Mouse (Mus musculus) cerebellum, adult (tissue): ENCODE data around the gene Tmem248.

Experiments
- ATAC-seq: cut with Nextera tagmentation; 2 replicates; pipeline ENCODE4 v1.9.2; 2017; ENCODE audit warnings: mild to moderate bottlenecking, moderate library complexity, mixed read lengths; ENCODE audit not compliant: insufficient number of reproducible peaks, low FRiP score, low TSS enrichment

Tmem248 gene

GRCm38 (mm10) chr5:130200233-130201029 lies 16.4 kb upstream of the Tmem248 start:
- ATAC-seq, result no peak

- ATAC-seq, result no peak
Measured at GRCm38 (mm10) chr5:130203948-130204347, 12.9 kb upstream of the Tmem248 start.

GRCm38 (mm10) chr5:130204560-130204959 lies 12.3 kb upstream of the Tmem248 start:
- ATAC-seq, result no peak

GRCm38 (mm10) chr5:130205441-130206023 lies 11.3 kb upstream of the Tmem248 start:
- ATAC-seq, result no peak

GRCm38 (mm10) chr5:130207299-130207698 lies 9.6 kb upstream of the Tmem248 start:
- ATAC-seq, result no peak

- no peak for ATAC-seq
Measured at GRCm38 (mm10) chr5:130212956-130213355, 3.9 kb upstream of the Tmem248 start.

GRCm38 (mm10) chr5:130217406-130217805 lies 525 bp downstream of the Tmem248 start:
- no peak for ATAC-seq

GRCm38 (mm10) chr5:130218336-130218735 lies 1.5 kb downstream of the Tmem248 start:
- ATAC-seq, result no peak

- ATAC-seq, result no peak
Measured at GRCm38 (mm10) chr5:130221316-130221715, 4.4 kb downstream of the Tmem248 start.

- ATAC-seq, result 0 out of 2 replicates have a peak, but pooled peaks have one; percentile 10
Measured at GRCm38 (mm10) chr5:130221760-130222145, 4.9 kb downstream of the Tmem248 start.

- ATAC-seq, result peak; percentile 71
Measured at GRCm38 (mm10) chr5:130222146-130223004, 5.5 kb downstream of the Tmem248 start.

GRCm38 (mm10) chr5:130226790-130227189 lies 9.9 kb downstream of the Tmem248 start:
- no peak for ATAC-seq

GRCm38 (mm10) chr5:130228120-130228519 lies 11.2 kb downstream of the Tmem248 start:
- no peak for ATAC-seq

GRCm38 (mm10) chr5:130236302-130236701 lies 19.4 kb downstream of the Tmem248 start:
- no peak for ATAC-seq

GRCm38 (mm10) chr5:130239236-130239635 lies 22.4 kb downstream of the Tmem248 start:
- no peak for ATAC-seq

- ATAC-seq, result no peak
Measured at GRCm38 (mm10) chr5:130239856-130240255, 23.0 kb downstream of the Tmem248 start.

GRCm38 (mm10) chr5:130241426-130241825 lies 24.5 kb downstream of the Tmem248 start:
- ATAC-seq, result no peak

GRCm38 (mm10) chr5:130247823-130248222 lies 30.9 kb downstream of the Tmem248 start:
- ATAC-seq, result no peak

- no peak for ATAC-seq
Measured at GRCm38 (mm10) chr5:130254164-130255016, 37.5 kb downstream of the Tmem248 start.
